Mouse (Mus musculus) heart, embryonic 16.5 days (tissue): ENCODE measurements around the gene Nup43. TPM values are rescaled to one million over a fixed set of nuclear protein-coding genes. Genes with fewer than 3 reads are reported as not detected.
A peak's percentile ranks its signal among the peaks of the same experiment; 100 is the strongest.

Experiments used
- ATAC-seq: fragments of 200-750 bp; cut with Nextera tagmentation; replicated peaks from 2 replicates; pipeline ENCODE4 v1.8.0; 2017; ENCODE audit warnings: moderate number of reproducible peaks; ENCODE audit not compliant: insufficient read depth, low FRiP score; ENCODE audit errors: extremely low read depth
- H3K27ac ChIP-seq: fragments of 300-500 bp; sonication (generic); 2 replicates; pipeline ENCODE4 v1.5.1; 2014; ENCODE audit warnings: mild to moderate bottlenecking, low read length, control low read depth, moderate library complexity
- H3K27me3 ChIP-seq: fragments of 300-500 bp; sonication (generic); 2 replicates; pipeline ENCODE4 v1.6.1; 2014; ENCODE audit warnings: low read length, mixed read lengths; ENCODE audit not compliant: control insufficient read depth, insufficient read depth
- H3K36me3 ChIP-seq: fragments of 300-500 bp; sonication (generic); 2 replicates; pipeline ENCODE4 v1.6.1; 2014; ENCODE audit not compliant: control insufficient read depth, insufficient read depth
- H3K4me1 ChIP-seq: fragments of 300-500 bp; sonication (generic); 2 replicates; pipeline ENCODE4 v1.6.1; 2014; ENCODE audit warnings: low read length, mixed read lengths; ENCODE audit not compliant: control insufficient read depth, insufficient read depth
- H3K4me2 ChIP-seq: fragments of 300-500 bp; sonication (generic); 2 replicates; pipeline ENCODE4 v1.6.1; 2014; ENCODE audit warnings: low read depth, mild to moderate bottlenecking, control low read depth, low read length
- H3K4me3 ChIP-seq: fragments of 300-500 bp; sonication (generic); 2 replicates; pipeline ENCODE4 v1.5.1; 2014; ENCODE audit warnings: mild to moderate bottlenecking, control low read depth, low read length
- H3K9ac ChIP-seq: fragments of 300-500 bp; sonication (generic); 2 replicates; pipeline ENCODE4 v1.6.1; 2014; ENCODE audit warnings: low read length, control low read depth
- H3K9me3 ChIP-seq: fragments of 300-500 bp; sonication (generic); replicated peaks from 2 replicates; pipeline ENCODE4 v1.6.1; 2016; ENCODE audit warnings: low read length; ENCODE audit not compliant: control insufficient read depth
- WGBS: fragments of 180-500 bp; shearing (Covaris S2); extraction: QIAGEN DNeasy Blood & Tissue Kit; methylation state at CpG from one replicate; pipeline ENCODE4 v1.1.7; 2014; 5-methylcytosine and 5-hydroxymethylcytosine counted together
- polyA plus RNA-seq: library from polyadenylated mRNA; unstranded; fragments of >200 nt; fragmentation: Nextera tagmentation; extraction: Ambion mirVana; gene quantifications from 2 replicates; pipeline ENCODE4 v1.2.1, GENCODE M21; 2015

Nup43 gene
- polyA plus RNA-seq, 1 experiment from 2014 or later, result 31.8 TPM

- no peaks in the 10 kb centered on the region for H3K4me1 ChIP-seq
- no peak overlapping the region for H3K27ac ChIP-seq
- H3K9ac ChIP-seq, result no peak overlapping the region
- no peaks in the 10 kb centered on the region for H3K9me3 ChIP-seq
- WGBS, result 76% methylated on average over 7 of the region's 7 CpGs
- H3K4me2 ChIP-seq, result no peak overlapping the region
- no peak overlapping the region for H3K4me3 ChIP-seq
- H3K27me3 ChIP-seq, result no peaks in the 10 kb centered on the region
- no peak for ATAC-seq
- peaks cover 44% of the 10 kb centered on the region for H3K36me3 ChIP-seq
Observed at GRCm38 (mm10) chr10:7715056-7715455, 47.8 kb downstream of the Nup43 start.

GRCm38 (mm10) chr10:7725751-7726500 is 58.6 kb downstream of the Nup43 start, which contains the start of gene Katna1:
Katna1 (plus strand) TSS chr10:7726000.
- peak; percentile 99 for ATAC-seq
- Histone ChIP-seq H3K27ac (peak within 1 kb of the TSS; percentile 83), H3K4me2 (peak within 1 kb of the TSS; percentile 94), H3K27me3 (no peaks in the 10 kb centered on the region), H3K9me3 (no peaks in the 10 kb centered on the region), H3K36me3 (no peaks in the 10 kb centered on the region), H3K4me3 (peak within 1 kb of the TSS; percentile 97), H3K9ac (peak within 1 kb of the TSS; percentile 90), H3K4me1 (peaks cover 10% of the 10 kb centered on the region)
- WGBS, result under 1% methylated on average over 49 of the region's 49 CpGs

GRCm38 (mm10) chr10:7726501-7726812 is 59.2 kb downstream of the Nup43 start:
- no peak for ATAC-seq
- H3K27me3 ChIP-seq, result no peaks in the 10 kb centered on the region
- peak overlapping the region; percentile 94 for H3K4me2 ChIP-seq
- peak overlapping the region; percentile 97 for H3K4me3 ChIP-seq
- WGBS, result under 1% methylated on average over 8 of the region's 8 CpGs
- no peaks in the 10 kb centered on the region for H3K9me3 ChIP-seq
- peaks cover 10% of the 10 kb centered on the region for H3K4me1 ChIP-seq
- H3K36me3 ChIP-seq, result no peaks in the 10 kb centered on the region
- H3K27ac ChIP-seq, result peak overlapping the region; percentile 83
- H3K9ac ChIP-seq, result peak overlapping the region; percentile 90

GRCm38 (mm10) chr10:7727011-7727410 is 59.7 kb downstream of the Nup43 start:
- Histone ChIP-seq H3K27ac (no peak overlapping the region), H3K9ac (peak overlapping the region; percentile 10), H3K4me2 (peak overlapping the region; percentile 94), H3K27me3 (no peaks in the 10 kb centered on the region), H3K36me3 (no peaks in the 10 kb centered on the region), H3K4me3 (peak overlapping the region; percentile 97), H3K4me1 (peaks cover 10% of the 10 kb centered on the region), H3K9me3 (no peaks in the 10 kb centered on the region)
- WGBS, result 17% methylated on average over 3 of the region's 3 CpGs
- no peak for ATAC-seq

Other genes starting within 250 kb of the Nup43 start
- gene Ulbp1, start 193.9 kb upstream of the Nup43 start, polyA plus RNA-seq, result 8.1 and 9.2 TPM in 2 replicates
- 0.84 and 1.3 TPM in 2 replicates for gene Lrp11, start 77.7 kb upstream of the Nup43 start, polyA plus RNA-seq
- 134 and 143 TPM in 2 replicates for gene Pcmt1, start 13.6 kb downstream of the Nup43 start, polyA plus RNA-seq
- gene Lats1, start 13.7 kb downstream of the Nup43 start, polyA plus RNA-seq, result 3.1 TPM in 2 replicates
- 34.1 and 45.5 TPM in 2 replicates for gene Katna1, start 58.5 kb downstream of the Nup43 start, polyA plus RNA-seq
- 85.6 and 99.2 TPM in 2 replicates for gene Ginm1, start 125.3 kb downstream of the Nup43 start, polyA plus RNA-seq
- 28.1 and 34.1 TPM in 2 replicates for gene Ppil4, start 125.4 kb downstream of the Nup43 start, polyA plus RNA-seq
- gene Zc3h12d, start 165.0 kb downstream of the Nup43 start, polyA plus RNA-seq, result 0.34 and 0.38 TPM in 2 replicates